Mouse (Mus musculus): ENCODE measurements around the gene BC028528.
A peak's percentile ranks its signal among the peaks of the same experiment; 100 is the strongest.
"Not testable (repeated sequence)": the region's sequence is repeated elsewhere in the genome, so short reads cannot be mapped to it uniquely, and the experiment has no call there.

BC028528 gene

DNA sequence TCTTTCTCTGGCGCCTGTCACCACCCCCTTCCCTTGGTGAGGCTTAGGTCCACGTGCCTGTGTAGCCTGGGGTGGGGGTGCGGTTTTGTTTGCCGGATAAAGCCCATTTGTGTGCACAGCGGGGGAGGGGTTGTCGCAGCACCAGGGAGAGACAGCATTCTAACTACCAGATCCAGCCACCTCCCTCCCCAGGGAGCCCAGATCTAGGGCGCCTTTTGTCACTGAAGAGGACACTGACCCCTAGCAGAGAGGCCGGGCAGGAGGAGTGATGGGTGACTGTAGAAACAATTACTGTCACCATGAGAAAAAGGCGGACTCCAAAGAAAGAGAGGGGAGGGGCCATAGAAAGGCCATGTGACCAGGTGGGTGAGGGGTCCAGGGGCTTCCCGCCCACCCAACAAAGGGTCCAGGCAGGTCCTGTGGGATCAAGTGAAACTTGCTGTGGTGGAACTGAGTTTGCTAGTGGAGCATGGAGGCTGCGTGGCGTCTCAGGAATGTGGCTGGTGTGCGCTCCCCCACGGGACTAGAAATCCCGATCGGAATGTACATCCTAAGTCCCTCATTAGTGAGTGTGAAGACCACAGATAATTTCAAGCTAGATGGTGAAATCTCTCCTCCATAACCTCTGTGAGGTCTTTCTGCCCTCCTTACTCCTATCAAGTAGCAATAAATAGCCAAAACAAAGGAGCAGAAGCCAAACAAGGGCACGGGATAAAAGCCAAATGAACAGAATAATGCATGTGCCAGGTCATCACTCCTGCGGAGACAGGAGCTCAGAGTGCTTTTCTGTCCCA lies 13.5 kb upstream of the BC028528 start:
- peak; percentile 51 for DNase-seq

DNA sequence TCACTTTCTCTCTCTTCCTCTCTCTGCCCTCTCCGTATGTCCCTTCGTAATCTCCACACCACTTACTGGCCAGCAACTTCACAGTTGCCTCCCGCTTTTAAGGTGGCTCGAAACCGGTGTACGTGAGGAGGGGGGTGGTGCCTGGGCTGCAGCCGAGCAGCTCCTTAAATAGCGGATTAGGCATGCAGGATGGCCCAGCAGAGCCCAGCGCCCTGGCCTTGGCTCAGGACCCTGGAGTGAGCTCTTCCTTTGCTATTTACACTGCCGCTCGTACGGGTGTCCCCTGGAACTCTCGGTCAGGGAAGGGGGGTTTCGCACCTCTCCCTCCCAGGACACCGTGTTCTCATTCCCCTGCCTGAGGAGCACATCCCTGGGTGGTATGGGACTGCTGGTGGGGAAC lies 12.8 kb upstream of the BC028528 start, which contains the start of gene Car14:
Car14 (minus strand) TSS at position 124 of the 400 bp plus-strand sequence.
- no peak for DNase-seq

DNA sequence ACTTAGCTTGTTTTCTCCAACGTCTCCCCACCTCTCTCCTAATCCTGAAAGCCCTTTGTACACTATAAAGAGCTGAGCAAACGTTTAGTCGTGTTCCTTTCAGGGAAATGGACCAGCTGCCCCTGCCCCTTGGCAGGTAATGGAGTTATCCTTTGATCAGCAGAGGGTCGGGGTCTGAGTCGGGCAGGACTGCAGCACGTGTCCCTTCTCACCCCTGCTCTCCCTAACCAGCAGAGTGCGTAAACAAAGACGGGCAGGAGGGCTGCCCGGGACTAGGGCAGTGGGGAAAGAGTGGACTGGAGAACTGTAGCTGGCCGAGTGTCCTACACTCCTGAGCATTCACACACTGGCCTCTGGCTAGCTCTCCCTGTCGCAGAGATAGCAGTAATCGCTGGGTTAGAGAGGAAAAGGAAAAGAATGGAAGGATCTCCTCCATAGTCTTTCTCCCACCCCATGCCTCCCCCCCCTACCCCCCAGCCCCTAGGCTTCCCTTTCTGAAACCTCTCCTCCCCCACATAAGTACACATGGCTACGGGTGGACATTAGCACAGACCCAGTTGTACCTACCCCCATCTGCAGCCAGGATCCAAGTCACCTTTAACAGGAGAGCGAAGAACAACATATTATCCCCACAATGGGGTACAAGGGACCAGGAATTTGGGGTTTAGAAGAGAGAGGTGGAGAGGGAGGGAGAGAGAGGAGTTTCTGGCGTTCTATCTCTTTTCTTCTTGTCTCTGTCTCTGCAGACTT lies 12.1 kb upstream of the BC028528 start:
- no peak for DNase-seq

DNA sequence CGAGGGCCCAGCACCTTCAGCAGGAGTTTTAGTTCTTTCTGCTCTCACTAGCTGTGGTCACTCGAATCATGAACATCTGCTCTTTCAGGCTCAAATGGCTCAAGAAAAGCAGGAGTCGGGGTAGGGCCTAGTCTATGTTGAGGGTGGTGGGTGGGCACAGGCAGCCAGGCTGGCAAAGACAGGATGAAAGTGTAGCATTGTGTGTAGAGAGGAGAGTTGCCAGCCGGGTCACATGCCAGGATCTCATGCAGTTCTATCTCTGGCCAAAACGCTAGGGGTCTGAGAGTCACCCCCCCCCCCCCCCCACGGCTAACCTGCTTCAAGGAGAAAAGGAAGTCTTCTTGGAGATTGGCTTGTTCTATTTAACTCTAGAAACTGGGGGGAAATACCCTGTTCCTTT lies 10.8 kb upstream of the BC028528 start:
- no peak for DNase-seq

DNA sequence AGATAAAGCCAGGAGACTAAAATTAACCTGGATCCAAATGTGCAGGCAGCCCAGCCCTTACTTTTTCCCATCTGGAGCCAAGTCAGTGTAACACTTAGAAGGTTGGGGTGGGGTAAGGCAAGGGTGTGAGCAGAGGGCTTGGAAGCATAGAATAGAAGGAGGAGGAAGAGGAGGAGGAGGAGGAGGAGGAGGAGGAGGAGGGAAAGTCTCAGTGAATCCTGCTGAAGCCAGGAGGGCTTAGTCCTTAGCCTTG lies 10.5 kb upstream of the BC028528 start:
- no peak for DNase-seq

DNA sequence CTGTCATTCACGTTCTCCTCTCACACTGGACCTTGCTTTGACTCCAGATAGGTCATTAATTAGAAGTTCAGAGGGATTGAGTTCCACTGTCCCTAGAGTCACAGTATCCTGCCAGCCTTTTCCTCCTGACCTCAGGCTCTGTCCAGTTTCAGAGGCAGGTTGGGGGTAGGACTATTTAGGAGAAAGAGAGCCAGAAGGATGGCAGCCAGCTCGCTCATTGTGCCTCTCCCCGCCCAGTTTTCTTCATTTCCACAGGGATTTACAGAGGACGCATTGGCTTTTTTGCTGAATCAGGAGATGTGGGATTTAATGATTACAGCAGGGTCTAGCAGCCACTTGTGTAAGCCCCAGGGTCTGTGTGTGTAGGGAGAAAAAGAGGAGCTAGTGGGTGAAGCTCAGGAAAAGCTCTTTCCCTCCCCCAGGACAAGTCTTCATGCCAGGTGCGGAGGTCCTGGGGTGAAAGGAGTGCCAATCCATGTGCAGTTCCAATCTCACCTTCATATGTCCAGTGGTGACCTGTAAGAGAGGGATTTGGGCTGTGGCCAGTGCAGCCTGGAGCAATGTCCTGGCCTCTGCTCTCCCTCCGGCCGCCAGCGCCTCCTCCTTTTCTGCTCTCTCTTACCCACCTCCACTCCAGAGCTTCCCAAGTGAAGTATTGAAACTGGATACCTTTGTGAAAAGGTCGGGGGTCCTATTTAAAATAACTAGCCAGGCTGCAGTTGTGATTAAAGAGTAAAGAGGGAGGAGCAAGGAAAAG lies 10.0 kb upstream of the BC028528 start:
- no peak for DNase-seq

DNA sequence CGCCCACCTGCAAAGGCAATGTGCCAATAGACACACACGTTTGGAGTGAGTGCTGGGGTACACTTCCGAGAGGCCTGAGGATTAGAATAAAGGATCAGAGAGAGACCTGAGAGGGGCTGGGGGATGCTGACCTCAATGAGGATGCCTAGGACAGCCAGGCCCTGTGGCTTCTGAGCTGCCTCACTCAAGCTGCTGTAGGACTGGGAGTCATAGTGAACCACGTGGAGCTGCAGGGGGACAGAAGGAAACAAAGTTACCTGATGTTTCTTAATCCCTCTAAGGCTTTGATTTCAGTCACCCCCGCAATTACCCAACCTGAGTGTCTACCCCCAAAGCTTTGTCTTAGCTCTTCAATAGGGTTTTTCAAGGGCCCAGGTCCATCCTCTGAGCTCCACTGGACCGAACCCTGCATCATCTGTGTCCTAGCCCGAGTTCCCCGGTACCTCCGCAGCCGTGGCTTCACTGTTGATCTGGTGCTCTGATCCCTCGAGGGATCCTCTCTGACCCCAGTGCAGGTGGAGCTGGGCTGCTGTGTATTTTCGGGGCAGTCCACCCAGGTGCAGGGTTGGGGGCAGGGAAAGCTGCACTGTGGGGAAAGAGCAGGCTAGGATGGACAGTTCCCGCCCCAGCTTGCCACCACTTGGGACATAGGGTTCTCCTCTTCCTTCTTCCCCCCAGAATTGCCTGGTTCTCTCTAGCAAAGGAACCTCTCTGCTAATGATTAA lies 8.2 kb upstream of the BC028528 start:
- no peak for DNase-seq

DNA sequence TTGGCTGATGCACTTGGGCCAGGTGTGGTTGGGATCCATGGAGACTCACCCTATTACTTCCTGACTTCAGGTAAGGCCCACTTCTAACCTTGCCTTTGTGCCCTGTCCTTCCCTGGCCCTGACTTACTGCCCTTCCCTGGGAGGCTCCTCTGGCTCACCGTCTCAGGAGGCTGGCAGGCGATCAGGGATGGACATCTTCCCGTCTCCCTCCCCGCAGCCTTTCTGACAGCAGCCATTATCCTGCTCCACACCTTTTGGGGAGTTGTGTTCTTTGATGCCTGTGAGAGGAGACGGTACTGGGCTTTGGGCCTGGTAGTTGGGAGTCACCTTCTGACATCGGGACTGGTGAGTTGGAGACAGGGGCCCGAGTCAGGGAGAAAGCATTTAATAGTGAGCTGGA lies 3.7 kb upstream of the BC028528 start:
- DNase-seq, result not testable (repeated sequence)

DNA sequence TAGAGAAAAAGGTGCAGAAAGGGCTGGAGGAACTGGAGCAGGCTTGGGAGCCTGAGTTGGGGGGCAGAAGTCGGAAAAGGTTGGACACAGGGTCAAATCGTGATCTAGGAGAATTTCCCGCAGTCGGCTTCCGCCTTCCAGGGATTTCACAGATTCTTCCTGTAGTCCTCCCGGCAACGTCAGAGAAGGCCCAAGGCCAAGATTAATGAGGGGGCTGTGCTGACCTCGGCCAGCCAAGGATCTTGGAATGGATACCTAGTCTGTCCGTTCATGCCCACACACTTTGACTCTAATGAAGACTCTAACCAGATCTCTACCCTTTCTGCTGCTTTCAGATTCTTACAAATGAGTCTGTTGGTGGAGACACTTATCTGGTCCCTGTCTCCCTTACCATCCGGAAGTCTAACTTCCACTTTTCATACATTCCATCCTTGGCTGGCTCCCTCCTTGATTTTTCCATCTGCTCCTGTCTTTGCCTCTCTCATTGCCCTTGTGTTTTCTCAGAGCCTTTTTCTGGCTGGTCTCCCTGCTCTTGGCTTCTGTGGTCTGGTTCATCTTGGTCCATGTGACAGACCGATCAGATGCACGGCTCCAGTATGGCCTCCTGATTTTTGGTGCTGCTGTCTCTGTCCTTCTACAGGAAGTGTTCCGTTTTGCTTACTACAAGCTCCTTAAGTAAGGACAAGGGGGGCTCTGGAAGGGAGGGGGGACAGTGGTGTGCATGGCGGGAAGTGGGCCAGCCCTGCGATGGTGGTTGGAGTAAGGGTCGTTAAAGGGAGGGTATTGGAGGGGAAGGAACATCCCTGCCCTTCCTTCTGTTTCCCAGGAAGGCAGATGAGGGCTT lies 2.7 kb upstream of the BC028528 start:
- peak; percentile 27 for DNase-seq

DNA sequence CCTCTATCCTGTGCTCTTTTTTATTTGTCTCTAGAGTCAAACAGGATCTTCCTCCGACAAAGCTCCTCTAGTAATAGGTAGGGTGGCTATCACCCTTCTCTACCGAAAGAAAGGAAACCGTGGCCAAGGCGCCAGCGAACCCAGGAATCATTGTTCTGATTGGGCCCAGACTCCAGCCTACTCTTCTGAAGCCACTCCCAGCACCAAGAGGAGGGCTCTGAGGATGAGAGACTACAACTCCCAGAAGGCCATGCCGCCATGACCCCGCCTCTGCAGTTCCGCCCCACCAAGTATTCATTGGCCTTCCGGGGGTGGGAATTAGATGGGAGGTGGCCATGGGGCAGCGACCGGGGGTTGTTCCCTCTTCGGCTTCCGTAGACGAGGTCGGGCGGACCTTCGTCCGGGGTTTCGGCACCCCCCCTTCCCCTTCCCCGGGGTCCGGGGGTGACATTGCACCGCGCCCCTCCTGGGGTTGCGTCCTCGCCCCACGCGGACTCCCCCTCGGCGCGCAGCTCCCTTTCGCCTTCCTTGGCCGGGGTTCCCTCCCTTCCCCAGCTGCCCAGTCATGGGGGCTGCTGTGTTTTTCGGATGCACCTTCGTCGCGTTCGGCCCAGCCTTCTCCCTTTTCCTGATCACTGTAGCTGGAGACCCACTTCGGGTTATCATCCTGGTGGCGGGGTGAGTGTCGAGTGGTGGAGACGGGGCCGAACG lies 2.0 kb upstream of the BC028528 start, which contains the start of gene Aph1a:
Aph1a (plus strand) TSS at position 364 of the 711 bp plus-strand sequence.
- DNase-seq, result peak; percentile 95

DNA sequence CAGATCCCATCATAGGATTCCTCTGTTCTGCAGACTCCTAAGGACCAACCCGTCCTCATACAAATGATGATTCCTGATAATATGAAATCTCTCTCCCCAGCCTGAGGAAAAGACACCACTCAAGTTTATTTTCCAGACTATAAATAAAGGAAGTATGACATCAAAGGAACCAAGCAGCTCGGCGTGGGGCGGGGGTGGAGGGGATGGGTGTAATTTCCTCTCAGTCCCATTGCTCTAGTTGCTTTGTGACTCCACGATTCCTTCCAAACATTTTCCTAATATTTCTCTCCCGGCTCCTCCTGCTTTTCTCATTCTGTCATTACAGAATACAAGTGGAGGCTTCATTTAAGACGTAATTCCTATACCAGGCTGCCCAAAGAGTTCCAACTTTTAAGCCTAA lies 1.3 kb upstream of the BC028528 start:
- DNase-seq, result peak; percentile 19

DNA sequence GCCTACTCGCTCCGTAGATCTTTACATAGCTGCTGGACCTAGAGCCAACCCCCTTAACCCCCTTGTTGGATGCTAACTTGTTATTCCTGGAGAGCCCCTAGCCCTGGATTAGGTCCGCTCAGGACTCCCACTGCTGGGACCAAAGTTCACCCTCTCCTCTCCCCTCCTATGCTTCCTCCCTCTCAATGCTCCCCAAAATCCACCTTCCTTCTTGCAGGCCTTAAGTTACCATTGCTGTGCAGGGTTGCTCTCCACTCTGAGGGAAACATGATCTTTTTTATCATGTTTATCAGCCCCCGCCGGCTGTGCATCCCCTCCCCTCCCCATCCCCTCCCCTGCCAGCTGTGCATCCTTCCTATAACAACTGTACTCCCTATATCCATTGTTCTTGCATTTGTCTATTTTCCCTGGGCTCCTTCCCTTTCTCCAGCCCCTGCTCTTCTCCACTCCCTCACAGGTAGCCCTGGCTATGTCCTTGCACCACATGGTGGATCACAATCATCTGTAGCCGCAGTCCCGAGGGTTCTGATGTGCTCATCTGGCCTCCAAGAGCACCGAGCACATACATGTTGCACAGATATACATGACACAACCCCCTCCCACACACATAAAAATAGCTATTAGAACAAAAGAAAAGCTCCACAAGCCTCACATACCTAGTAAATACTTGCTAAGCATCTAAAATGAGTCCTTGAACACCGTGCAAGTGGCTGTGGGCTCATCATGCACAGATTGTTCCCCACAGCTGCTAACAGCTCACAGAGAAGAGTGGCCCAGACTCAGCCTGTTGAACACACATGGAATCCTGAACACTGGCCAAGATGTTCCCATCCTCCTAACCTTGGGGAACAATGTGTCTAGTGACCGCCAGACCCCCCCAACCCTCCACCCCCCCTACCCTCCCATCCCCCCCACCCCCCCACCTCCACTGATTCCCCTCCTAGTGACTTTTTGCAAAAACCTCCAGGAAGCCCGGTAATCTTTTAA lies 554 bp upstream of the BC028528 start:
- DNase-seq, result no peak

DNA sequence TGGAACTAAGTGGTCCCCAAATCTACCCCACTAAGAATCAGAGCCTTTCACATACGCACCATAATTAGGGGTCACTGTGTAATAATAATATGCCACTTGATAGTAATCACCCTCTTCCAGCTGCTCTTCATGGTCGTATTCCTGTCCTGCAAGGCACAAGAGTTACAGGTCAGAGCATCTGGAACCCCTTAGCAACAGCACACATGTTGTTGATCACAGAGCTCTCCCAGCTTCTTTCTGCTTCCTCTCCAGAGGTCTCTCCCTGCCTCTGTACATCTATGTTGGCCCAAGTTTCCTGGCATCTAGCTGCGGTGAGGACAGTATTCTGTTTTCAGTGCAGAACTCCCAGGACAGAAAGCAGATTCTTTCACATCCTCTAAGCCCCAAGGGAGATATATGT lies 2.1 kb downstream of the BC028528 start:
- no peak for DNase-seq

DNA sequence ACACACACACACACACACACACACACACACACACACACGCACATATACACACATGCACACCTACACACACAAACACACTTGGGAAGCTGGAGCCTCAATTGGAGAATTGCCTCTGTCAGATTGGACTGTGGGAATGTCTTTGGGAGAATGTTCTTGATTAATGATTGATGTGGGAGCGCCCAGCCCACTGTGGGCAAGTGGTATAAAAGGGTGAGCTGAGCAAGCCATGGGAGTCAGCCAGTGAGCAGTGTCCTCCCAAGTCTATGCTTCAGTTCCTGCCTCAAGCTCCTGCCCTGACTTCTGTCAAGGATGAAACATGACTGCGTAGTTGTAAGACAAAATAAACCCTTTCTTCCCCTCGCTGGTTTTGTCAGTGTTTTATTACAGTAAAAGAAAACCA lies 4.2 kb downstream of the BC028528 start:
- DNase-seq, result no peak

DNA sequence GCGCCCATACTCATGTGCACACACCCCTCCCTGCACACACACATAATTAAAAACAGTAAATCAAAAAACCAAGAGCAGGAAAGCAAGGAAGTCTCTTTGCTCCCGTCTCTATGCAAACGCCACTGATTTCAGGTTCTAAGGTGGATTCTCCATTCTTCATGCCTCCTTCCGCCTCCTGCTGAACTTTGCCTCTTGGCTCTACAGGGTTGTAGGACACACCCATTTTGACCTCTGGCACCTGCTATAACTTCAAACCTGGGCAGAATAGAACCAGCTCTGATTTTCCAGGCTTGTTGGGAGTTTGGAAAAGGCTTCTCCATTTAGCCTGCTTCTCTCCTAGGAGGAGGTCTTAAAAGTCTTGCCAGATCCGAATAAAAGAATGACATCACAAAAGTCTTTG lies 7.4 kb downstream of the BC028528 start:
- DNase-seq, result no peak

DNA sequence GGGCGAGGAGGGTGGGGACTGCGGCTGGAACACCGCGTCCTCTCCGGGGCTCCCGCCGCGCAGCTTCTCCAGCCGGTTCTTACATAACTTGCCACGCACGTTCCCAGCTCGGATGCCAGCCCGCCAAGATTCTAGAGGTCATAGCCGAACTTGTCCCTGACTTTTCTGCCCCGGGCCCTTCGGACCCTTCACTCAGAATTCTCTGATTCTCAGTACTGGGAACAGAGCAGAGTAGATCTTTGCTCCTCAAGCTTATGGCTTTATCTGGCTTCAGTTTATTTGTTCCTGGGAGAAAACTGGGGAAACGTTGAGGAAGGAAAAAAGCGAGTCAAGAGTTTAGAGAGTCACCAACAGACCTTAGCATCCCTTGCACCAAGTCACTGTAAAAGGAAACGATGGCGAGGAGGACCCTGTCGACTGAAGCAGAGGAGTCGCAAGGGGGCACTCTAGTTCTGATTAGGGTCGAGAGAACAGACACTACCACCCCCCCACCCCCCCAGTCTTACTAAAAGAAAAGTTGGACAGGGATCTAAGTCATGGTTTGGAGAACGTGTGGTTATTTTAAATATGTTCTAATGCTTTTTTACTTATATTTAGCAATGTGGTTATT lies 8.9 kb downstream of the BC028528 start:
- peak; percentile 80 for DNase-seq

DNA sequence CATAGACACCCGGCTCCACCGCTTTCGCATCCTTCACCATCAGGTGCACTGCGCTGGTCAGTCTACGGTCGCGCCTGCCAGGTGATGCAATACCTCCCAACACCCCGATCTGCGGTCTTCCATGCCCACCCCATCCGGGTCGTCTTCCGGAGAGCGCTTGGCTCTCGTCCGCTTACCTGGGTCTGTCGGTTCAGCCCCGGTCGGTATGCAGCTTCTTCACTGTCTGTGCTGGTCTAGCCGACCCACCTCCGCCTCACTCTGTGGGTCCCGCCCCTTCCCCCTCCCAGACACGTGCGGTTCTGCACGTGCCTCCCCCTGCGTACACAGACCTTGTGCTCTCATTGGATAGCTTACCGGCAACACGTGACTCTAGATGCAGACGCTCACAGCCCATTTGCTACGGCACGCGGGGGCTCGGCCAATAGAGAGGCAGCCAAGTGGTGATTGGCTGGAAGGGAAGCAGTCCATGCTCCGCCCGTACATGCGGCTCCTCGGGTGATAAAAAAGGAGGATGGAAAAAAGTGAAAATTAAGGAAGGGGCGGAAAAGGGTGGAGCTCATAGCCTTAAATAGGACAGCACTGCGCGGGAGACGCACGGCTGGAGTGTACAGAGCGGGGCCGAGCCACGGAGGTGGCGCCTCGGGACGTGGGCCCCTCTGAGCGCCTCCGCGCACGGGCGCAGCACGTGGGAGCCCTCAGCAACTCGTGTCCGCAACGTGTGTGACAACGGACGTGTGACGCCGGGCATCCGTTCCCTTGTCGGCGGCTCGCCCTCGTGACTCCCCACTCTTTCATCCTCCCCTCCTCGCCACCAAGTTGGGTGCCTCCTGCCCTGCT lies 9.6 kb downstream of the BC028528 start, which contains the start of gene Ciart:
Ciart (minus strand) TSS at position 273 of the 837 bp plus-strand sequence.
- DNase-seq, result peak; percentile 87

DNA sequence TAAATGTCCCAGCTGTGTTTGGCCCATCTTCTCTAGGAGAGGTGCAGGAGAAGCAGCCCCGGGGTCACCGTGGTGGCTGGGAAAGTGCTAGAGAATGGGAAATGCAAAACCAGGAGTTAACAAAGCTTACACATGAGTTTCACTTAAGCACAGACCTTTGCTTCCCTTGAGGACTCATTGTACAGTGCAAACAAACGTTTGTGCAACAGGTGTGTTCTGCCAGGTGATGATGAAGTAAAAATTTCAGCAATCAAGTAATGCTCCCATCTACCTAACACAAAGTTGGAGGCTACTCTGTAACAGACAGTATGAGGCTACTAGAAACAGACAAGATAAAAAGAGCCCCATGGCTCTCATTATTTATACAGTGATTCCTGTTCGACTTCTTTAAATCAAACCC lies 12.7 kb downstream of the BC028528 start:
- DNase-seq, result no peak

DNA sequence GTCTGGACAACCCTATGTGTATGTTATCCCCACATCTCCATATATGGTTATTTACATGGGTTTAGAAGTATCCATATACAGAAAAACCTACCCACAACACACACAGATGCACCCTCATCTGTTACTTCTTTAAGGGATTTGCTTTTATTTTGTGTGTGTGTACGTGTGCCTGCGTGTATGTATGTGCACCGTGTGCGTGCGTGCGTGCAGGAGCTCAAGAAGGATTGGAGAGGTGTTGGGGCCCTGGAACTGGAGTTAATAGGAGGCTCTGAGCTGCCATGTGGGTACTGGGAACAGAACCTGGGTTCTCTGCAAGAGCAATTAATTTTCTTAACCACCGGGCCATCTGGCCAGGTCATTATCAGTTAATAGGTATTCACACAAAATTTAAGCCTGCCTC lies 19.8 kb downstream of the BC028528 start:
- DNase-seq, result no peak
